Mouse (Mus musculus): ENCODE data around the gene 4930415O20Rik. TPM values are rescaled to one million over a fixed set of nuclear protein-coding genes. Genes with fewer than 3 reads are reported as not detected.
A peak's percentile ranks its signal among the peaks of the same experiment; 100 is the strongest.

Gene 4930415O20Rik
- not detected for total RNA-seq (2022)

GRCm38 (mm10) chr15:98570873-98571538 lies at the start of gene 4930415O20Rik, which contains the start of gene Ccnt1:
TSS of gene 4930415O20Rik (plus strand) at chr15:98571004.
TSS of gene Ccnt1 (minus strand) at chr15:98570923.
- no peak for DNase-seq (ENCODE audit: low spot score in 2 of 2)

- no peak for DNase-seq (ENCODE audit: low spot score in 2 of 2)
These were observed 49.6 kb upstream of the 4930415O20Rik start for GRCm38 (mm10) chr15:98521245-98521644.

GRCm38 (mm10) chr15:98526057-98526456 lies 44.7 kb upstream of the 4930415O20Rik start:
- no peak for DNase-seq (ENCODE audit: low spot score in 2 of 2)

GRCm38 (mm10) chr15:98527056-98527771 lies 43.6 kb upstream of the 4930415O20Rik start:
- DNase-seq (ENCODE audit: low spot score in 2 of 2): no peak

GRCm38 (mm10) chr15:98528066-98528563 lies 42.7 kb upstream of the 4930415O20Rik start:
- DNase-seq (ENCODE audit: low spot score in 2 of 2): no peak

GRCm38 (mm10) chr15:98532281-98532680 lies 38.5 kb upstream of the 4930415O20Rik start:
- DNase-seq (ENCODE audit: low spot score in 2 of 2): no peak

GRCm38 (mm10) chr15:98533035-98533531 lies 37.7 kb upstream of the 4930415O20Rik start:
- no peak for DNase-seq (ENCODE audit: low spot score in 2 of 2)

- DNase-seq (ENCODE audit: low spot score in 2 of 2): peak; percentile 95 to 98
These were observed 36.8 kb upstream of the 4930415O20Rik start, which contains the start of gene Kansl2 for GRCm38 (mm10) chr15:98533881-98534627. TSS of gene Kansl2 (minus strand) at chr15:98534264.

GRCm38 (mm10) chr15:98535921-98536320 lies 34.9 kb upstream of the 4930415O20Rik start:
- no peak for DNase-seq (ENCODE audit: low spot score in 2 of 2)

GRCm38 (mm10) chr15:98536828-98537510 lies 33.8 kb upstream of the 4930415O20Rik start:
- DNase-seq (ENCODE audit: low spot score in 2 of 2): no peak

GRCm38 (mm10) chr15:98537923-98538322 lies 32.9 kb upstream of the 4930415O20Rik start:
- DNase-seq (ENCODE audit: low spot score in 2 of 2): no peak

- DNase-seq (ENCODE audit: low spot score in 2 of 2): no peak
These were observed 29.7 kb upstream of the 4930415O20Rik start for GRCm38 (mm10) chr15:98541064-98541463.

GRCm38 (mm10) chr15:98543341-98543740 lies 27.5 kb upstream of the 4930415O20Rik start:
- no peak for DNase-seq (ENCODE audit: low spot score in 2 of 2)

GRCm38 (mm10) chr15:98545151-98545550 lies 25.7 kb upstream of the 4930415O20Rik start:
- DNase-seq (ENCODE audit: low spot score in 2 of 2): no peak

- DNase-seq (ENCODE audit: low spot score in 2 of 2): no peak
These were observed 24.0 kb upstream of the 4930415O20Rik start for GRCm38 (mm10) chr15:98546843-98547242.

GRCm38 (mm10) chr15:98552758-98553157 lies 18.0 kb upstream of the 4930415O20Rik start:
- DNase-seq (ENCODE audit: low spot score in 2 of 2): no peak

- no peak for DNase-seq (ENCODE audit: low spot score in 2 of 2)
These were observed 14.9 kb upstream of the 4930415O20Rik start for GRCm38 (mm10) chr15:98555881-98556280.

- no peak for DNase-seq (ENCODE audit: low spot score in 2 of 2)
These were observed 13.6 kb upstream of the 4930415O20Rik start for GRCm38 (mm10) chr15:98557186-98557585.

GRCm38 (mm10) chr15:98566973-98567277 lies 3.9 kb upstream of the 4930415O20Rik start:
- no peak for DNase-seq (ENCODE audit: low spot score in 2 of 2)

GRCm38 (mm10) chr15:98567278-98568134 lies 3.3 kb upstream of the 4930415O20Rik start:
- DNase-seq (ENCODE audit: low spot score in 2 of 2): peak; percentile 99
